9 mouse cellular contexts compared by ENCODE assay signal in the genomic region with DNA sequence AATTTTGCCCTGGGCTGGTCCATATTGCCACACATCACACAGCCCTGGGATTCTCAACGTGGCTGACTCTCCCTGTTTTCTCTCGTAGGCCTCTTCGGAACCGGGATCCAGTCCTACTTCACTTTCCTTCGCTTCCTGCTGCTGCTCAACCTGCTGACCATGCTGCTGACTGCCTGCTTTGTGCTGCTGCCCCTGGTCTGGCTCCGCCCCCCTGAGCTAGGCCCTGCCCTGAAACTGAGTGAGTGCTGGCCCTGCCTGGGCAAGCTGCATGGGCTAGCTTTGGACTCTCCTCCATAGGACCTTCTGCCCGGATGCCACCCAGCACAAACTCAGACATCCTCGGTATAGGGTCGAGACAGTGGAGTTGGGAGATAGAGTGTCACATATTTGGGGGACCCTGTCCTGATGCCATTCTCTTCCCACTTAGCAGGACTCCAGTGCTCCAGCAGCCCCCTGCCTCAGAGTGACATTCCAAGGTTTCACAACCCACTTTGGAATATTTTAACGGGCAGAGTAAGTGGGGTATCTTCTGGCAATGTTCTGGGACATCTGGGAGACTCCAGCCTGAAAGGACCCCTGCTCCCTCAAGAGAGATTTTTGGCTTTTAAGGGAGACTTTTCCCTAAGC. TPM values are rescaled to one million over a fixed set of nuclear protein-coding genes. Genes with fewer than 3 reads are reported as not detected.
A peak's percentile ranks its signal among the peaks of the same experiment; 100 is the strongest.
DNase-seq lines count a peak whose midpoint lies in the region; ATAC-seq lines count a peak whose summit lies in the region.
"Had no signal": no experiment of that assay in that cellular context is flagged by ENCODE, and none has a peak within 500 bp of the region (broad histone marks: within the 10 kb centered on the region; RNA-seq: fewer than 3 reads in every experiment).

No protein-coding gene starts in this region.

- peak; percentile 58 to 71 for DNase-seq in kidney, postnatal 36 days
- no peak for DNase-seq in midbrain, embryonic 14.5 days
- peak; percentile 58 for DNase-seq in thymus, postnatal 14 days
- DNase-seq in left cerebral cortex, postnatal 25 days (ENCODE audit: low spot score in 2 of 2): no peak
- DNase-seq in urinary bladder, postnatal 10 days (ENCODE audit: low spot score): no peak

- peak overlapping the region; percentile 97 for H3K4me3 ChIP-seq in megakaryocyte, embryonic 14.5 days (replicated peaks)
- H3K4me3 ChIP-seq in heart, embryonic 15.5 days: peak overlapping the region; percentile 61
- H3K4me3 ChIP-seq in midbrain, embryonic 14.5 days (replicated peaks; ENCODE audit: low read depth, low read length): no peak overlapping the region

- ATAC-seq in megakaryocyte, adult 5-6 weeks (ENCODE audit: poor library complexity, severe bottlenecking): no peak
- ATAC-seq in heart, embryonic 15.5 days (replicated peaks; ENCODE audit: insufficient number of reproducible peaks, insufficient read depth, low FRiP score, low read depth): no peak
- ATAC-seq in midbrain, embryonic 14.5 days (ENCODE audit: low FRiP score, low TSS enrichment): no peak

- no peaks in the 10 kb centered on the region for H3K9me3 ChIP-seq in megakaryocyte, embryonic 14.5 days
- no peaks in the 10 kb centered on the region for H3K9me3 ChIP-seq in heart, embryonic 15.5 days (replicated peaks)
- H3K9me3 ChIP-seq in midbrain, embryonic 14.5 days (ENCODE audit: control insufficient read depth, low read length): no peaks in the 10 kb centered on the region

- H3K9ac ChIP-seq in heart, embryonic 15.5 days: no peak overlapping the region
- no peak overlapping the region for H3K9ac ChIP-seq in midbrain, embryonic 14.5 days (replicated peaks; ENCODE audit: low read length)

- no peaks in the 10 kb centered on the region for H3K27me3 ChIP-seq in megakaryocyte, embryonic 14.5 days (replicated peaks)
- H3K27me3 ChIP-seq in heart, embryonic 15.5 days: no peaks in the 10 kb centered on the region; the same call in 1 of the 2 replicates
- H3K27me3 ChIP-seq in midbrain, embryonic 14.5 days (ENCODE audit: control insufficient read depth, insufficient read depth, low read length): peaks cover 28% of the 10 kb centered on the region

- peak overlapping the region; percentile 96 for H3K4me2 ChIP-seq in heart, embryonic 15.5 days
- H3K4me2 ChIP-seq in midbrain, embryonic 14.5 days (ENCODE audit: low read length): peak overlapping the region; percentile 53

- intact Hi-C loops in left cerebral cortex, postnatal 25 days (cut with DNase I): no loop called here

- H3K36me3 ChIP-seq in megakaryocyte, embryonic 14.5 days (replicated peaks; ENCODE audit: low read length): peaks cover 56% of the 10 kb centered on the region
- H3K36me3 ChIP-seq in heart, embryonic 15.5 days: no peaks in the 10 kb centered on the region
- no peaks in the 10 kb centered on the region for H3K36me3 ChIP-seq in midbrain, embryonic 14.5 days (ENCODE audit: control insufficient read depth, insufficient read depth, low read length)

- H3K4me1 ChIP-seq in megakaryocyte, embryonic 14.5 days: peaks cover 73% of the 10 kb centered on the region
- H3K4me1 ChIP-seq in heart, embryonic 15.5 days (replicated peaks): peaks cover 49% of the 10 kb centered on the region
- H3K4me1 ChIP-seq in midbrain, embryonic 14.5 days (ENCODE audit: control insufficient read depth, insufficient read depth, low read length): peaks cover 20% of the 10 kb centered on the region

- H3K27ac ChIP-seq in heart, embryonic 15.5 days: peak overlapping the region; percentile 39
- H3K27ac ChIP-seq in midbrain, embryonic 14.5 days (replicated peaks; ENCODE audit: low read depth, low read length): no peak overlapping the region

- 44% methylated on average over 10 of the region's 10 CpGs for WGBS in heart, embryonic 15.5 days
- 39% methylated on average over 10 of the region's 10 CpGs for WGBS in midbrain, embryonic 14.5 days

RNA-seq across cellular contexts. Expression of a gene that starts 1.8 kb away (rescaled TPM):
- 78.2 and 118 TPM in 2 replicates for polyA plus RNA-seq in megakaryocyte, embryonic 14.5 days (2012; ENCODE audit: insufficient read depth, low replicate concordance)
- total RNA-seq in megakaryocyte, adult 5-6 weeks (2015): 74.3 and 79.6 TPM in 2 replicates
- total RNA-seq in megakaryocyte, adult 5-6 weeks (2017): 17.4 and 18.5 TPM in 2 replicates
- 20.9 and 28.3 TPM in 2 replicates for polyA plus RNA-seq in heart, embryonic 15.5 days (2015; fragmentation: Nextera tagmentation; extraction: Ambion mirVana)
- polyA plus RNA-seq in midbrain, embryonic 14.5 days (2014; fragmentation: Nextera tagmentation; extraction: Ambion mirVana): 2.4 and 3.6 TPM in 2 replicates
- total RNA-seq in left cerebral cortex, postnatal 25 days (2021): 1 to 10 TPM; 4.2 to 6.2 TPM

RNA-seq across cellular contexts. Expression of a gene that starts 1.9 kb away (rescaled TPM):
- 104 and 477 TPM in 2 replicates for polyA plus RNA-seq in megakaryocyte, embryonic 14.5 days (2012; ENCODE audit: insufficient read depth, low replicate concordance)
- total RNA-seq in megakaryocyte, adult 5-6 weeks (2015): 8.6 and 11.7 TPM in 2 replicates
- 4.3 and 7.4 TPM in 2 replicates for total RNA-seq in megakaryocyte, adult 5-6 weeks (2017)
- 2.7 and 3.8 TPM in 2 replicates for polyA plus RNA-seq in heart, embryonic 15.5 days (2015; fragmentation: Nextera tagmentation; extraction: Ambion mirVana)
- 0.32 and 0.66 TPM in 2 replicates for polyA plus RNA-seq in midbrain, embryonic 14.5 days (2014; fragmentation: Nextera tagmentation; extraction: Ambion mirVana)
- total RNA-seq in left cerebral cortex, postnatal 25 days (2021): 1 to 10 TPM in 1 of 2 experiments, under 1 TPM in 1; 0.60 to 1.1 TPM

RNA-seq across cellular contexts. Expression of a gene that starts 13.7 kb away (rescaled TPM):
- 17.2 and 27.7 TPM in 2 replicates for polyA plus RNA-seq in megakaryocyte, embryonic 14.5 days (2012; ENCODE audit: insufficient read depth, low replicate concordance)
- 0.60 TPM in 1 of 2 replicates, not detected in the other for total RNA-seq in megakaryocyte, adult 5-6 weeks (2015)
- total RNA-seq in megakaryocyte, adult 5-6 weeks (2017): 0.53 TPM in 1 of 2 replicates, not detected in the other
- polyA plus RNA-seq in heart, embryonic 15.5 days (2015; fragmentation: Nextera tagmentation; extraction: Ambion mirVana): 0.34 and 0.65 TPM in 2 replicates
- not detected in 2 replicates for polyA plus RNA-seq in midbrain, embryonic 14.5 days (2014; fragmentation: Nextera tagmentation; extraction: Ambion mirVana)
- total RNA-seq in left cerebral cortex, postnatal 25 days (2021): under 1 TPM in 1 of 2 experiments, not detected in 1; 0.53 TPM

RNA-seq across cellular contexts. Expression of a gene that starts 25.7 kb away (rescaled TPM):
- not detected in 2 replicates for polyA plus RNA-seq in megakaryocyte, embryonic 14.5 days (2012; ENCODE audit: insufficient read depth, low replicate concordance)
- 1.1 and 2.2 TPM in 2 replicates for total RNA-seq in megakaryocyte, adult 5-6 weeks (2015)
- 1.1 TPM in 1 of 2 replicates, not detected in the other for total RNA-seq in megakaryocyte, adult 5-6 weeks (2017)
- 0.97 and 1.5 TPM in 2 replicates for polyA plus RNA-seq in heart, embryonic 15.5 days (2015; fragmentation: Nextera tagmentation; extraction: Ambion mirVana)
- 0.47 and 1.4 TPM in 2 replicates for polyA plus RNA-seq in midbrain, embryonic 14.5 days (2014; fragmentation: Nextera tagmentation; extraction: Ambion mirVana)
- total RNA-seq in left cerebral cortex, postnatal 25 days (2021): 1 to 10 TPM; 1.7 to 2.4 TPM
- total RNA-seq: hematopoietic stem cell, adult 5-6 weeks had no signal

RNA-seq across cellular contexts. Expression of a gene that starts 25.7 kb away (rescaled TPM):
- 89.2 and 120 TPM in 2 replicates for polyA plus RNA-seq in megakaryocyte, embryonic 14.5 days (2012; ENCODE audit: insufficient read depth, low replicate concordance)
- 225 and 241 TPM in 2 replicates for total RNA-seq in megakaryocyte, adult 5-6 weeks (2015)
- 163 and 176 TPM in 2 replicates for total RNA-seq in megakaryocyte, adult 5-6 weeks (2017)
- polyA plus RNA-seq in heart, embryonic 15.5 days (2015; fragmentation: Nextera tagmentation; extraction: Ambion mirVana): 84.6 and 105 TPM in 2 replicates
- 8.2 and 18.9 TPM in 2 replicates for polyA plus RNA-seq in midbrain, embryonic 14.5 days (2014; fragmentation: Nextera tagmentation; extraction: Ambion mirVana)
- total RNA-seq in left cerebral cortex, postnatal 25 days (2021): 10 to 100 TPM; 11.6 to 14.0 TPM

Comparison
In these comparisons a context has a peak if more than half of its experiments do, and no peak if none do; other contexts are left out.
1. DNase-seq: peak in kidney, postnatal 36 days (2 of 2) and thymus, postnatal 14 days (single experiment); none in midbrain, embryonic 14.5 days (single experiment), left cerebral cortex, postnatal 25 days (0 of 2) and urinary bladder, postnatal 10 days (single experiment).
2. RNA of a gene that starts 1.9 kb away (polyA plus RNA-seq): 104 to 477 TPM in megakaryocyte, embryonic 14.5 days; 2.7 to 3.8 TPM in heart, embryonic 15.5 days and 0.32 to 0.66 TPM in midbrain, embryonic 14.5 days; every median in the first group is over 10 times any median in the second.
3. RNA of a gene that starts 13.7 kb away (polyA plus RNA-seq): 17.2 to 27.7 TPM in megakaryocyte, embryonic 14.5 days; 0.34 to 0.65 TPM in heart, embryonic 15.5 days and not detected in midbrain, embryonic 14.5 days; every median in the first group is over 10 times any median in the second.